Mouse (Mus musculus) layer of hippocampus, adult 2 months (tissue): Measurements from ENCODE around the gene Cuedc1. TPM values are rescaled to one million over a fixed set of nuclear protein-coding genes. Genes with fewer than 3 reads are reported as not detected.
A peak's percentile ranks its signal among the peaks of the same experiment; 100 is the strongest.

Experiments
- DNase-seq, 2 experiments: peaks; one replicate each; pipeline ENCODE4 v3.0.0; 2022; ENCODE audit warnings: low spot score in 2 of 2
- H3K27ac ChIP-seq: fragments of 200-600 bp; 2 replicates; pipeline ENCODE4 v1.8.1; 2022
- H3K4me3 ChIP-seq: fragments of 200-600 bp; 2 replicates; pipeline ENCODE4 v1.8.1; 2022; ENCODE audit warnings: mild to moderate bottlenecking
- CTCF ChIP-seq: fragments of 200-600 bp; conservative IDR thresholded peaks from 2 replicates; pipeline ENCODE4 v1.8.1; 2022; ENCODE audit warnings: antibody characterized with exemption, mild to moderate bottlenecking, moderate library complexity
- total RNA-seq, 2 experiments: library from RNA; stranded (reverse); gene quantifications; 2 replicates each; pipeline ENCODE4 v1.2.3; 2021

Cuedc1 gene
- total RNA-seq, 2 experiments from 2014 or later, result 31.1 to 35.3 TPM

DNA sequence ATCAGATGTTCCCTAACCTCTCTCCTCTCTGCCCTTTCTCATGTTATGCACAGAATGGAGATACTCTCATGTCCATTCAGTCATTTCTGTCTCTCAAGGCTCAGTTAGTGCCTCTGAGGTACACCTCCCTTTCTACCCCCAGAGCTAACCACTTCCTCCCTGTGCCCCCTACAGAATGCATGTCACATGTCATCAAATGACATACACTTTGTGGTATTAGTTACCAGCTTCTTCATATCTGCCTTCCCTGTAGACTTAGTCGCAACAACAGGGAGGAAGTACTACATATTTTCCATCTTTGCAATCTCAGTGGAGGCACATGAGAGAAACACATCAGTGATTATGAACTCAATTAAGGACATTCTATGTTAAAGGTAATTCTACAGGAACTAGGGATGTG is 5.9 kb upstream of the Cuedc1 start:
- no peak for TF ChIP-seq CTCF
- Histone ChIP-seq H3K27ac (no peak overlapping the region), H3K4me3 (no peak overlapping the region)
- DNase-seq, result no peak

DNA sequence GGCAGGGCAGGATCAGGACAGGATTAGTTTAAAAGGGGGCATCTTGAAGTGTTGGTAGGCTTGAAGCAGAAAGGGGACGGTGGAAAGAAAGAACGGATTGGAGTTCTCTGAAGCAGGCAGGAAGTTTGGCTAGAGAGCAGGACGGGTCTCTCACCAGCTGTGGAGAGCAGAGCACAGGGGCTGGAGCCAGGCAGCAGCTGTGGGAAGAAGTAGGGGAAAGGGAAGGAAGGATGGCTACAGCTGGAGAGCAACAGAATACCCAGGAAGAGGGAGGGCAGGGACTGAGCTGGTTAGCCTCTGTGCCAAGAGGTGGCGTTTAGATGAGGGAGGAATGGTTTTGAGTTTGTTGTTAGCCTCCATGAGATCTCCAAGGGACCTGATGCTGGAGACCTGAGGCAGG is 685 bp upstream of the Cuedc1 start:
- peak overlapping the region; percentile 97; the same call in 1 of the 2 replicates for H3K27ac ChIP-seq
- no peak for DNase-seq
- TF ChIP-seq CTCF, result no peak
- H3K4me3 ChIP-seq, result no peak overlapping the region

DNA sequence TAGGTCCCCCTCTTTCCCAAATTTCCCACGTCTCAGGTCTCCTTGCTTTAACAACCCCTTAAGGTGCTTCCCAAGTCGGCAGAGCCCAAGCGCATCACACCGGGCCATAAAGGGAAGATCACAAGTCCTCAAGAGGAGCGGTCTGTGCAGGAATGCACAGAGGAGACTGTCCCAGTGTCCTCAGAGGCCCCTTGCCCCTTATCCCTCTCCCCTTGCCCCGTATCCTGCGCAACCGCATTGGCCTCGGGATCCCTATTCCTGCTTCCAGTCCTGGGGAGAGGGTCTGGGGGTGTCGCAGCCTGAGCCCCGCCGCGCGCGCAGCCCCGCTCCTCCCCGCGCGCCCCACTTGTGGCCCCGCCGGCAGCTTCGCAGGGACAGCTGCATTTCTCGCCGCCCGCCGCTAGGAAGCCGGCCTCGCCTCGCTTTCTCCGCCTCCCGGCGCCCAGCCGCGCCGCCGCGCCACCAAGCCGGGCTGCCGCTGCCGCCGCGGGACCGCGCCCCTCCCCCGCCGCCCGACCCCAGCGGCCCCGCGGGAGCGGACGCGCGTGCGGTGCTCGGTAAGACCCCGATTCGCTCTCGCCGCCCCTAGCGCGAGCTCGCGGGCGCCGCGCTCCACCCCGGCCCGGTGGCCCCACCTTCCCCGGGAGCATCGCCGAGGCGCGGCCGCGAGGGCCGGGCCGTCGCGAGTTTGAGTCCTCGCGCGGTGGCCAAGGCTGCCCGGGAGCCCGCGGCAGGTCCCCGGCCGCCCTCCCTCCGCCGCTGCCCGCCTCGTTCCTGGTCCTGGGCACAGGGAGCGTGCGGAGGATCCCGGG is 1.1 kb downstream of the Cuedc1 start:
- Histone ChIP-seq H3K27ac (peak overlapping the region; percentile 97), H3K4me3 (peak overlapping the region; percentile 77)
- DNase-seq, result peak; percentile 66 to 77
- peak; percentile 74 for TF ChIP-seq CTCF

DNA sequence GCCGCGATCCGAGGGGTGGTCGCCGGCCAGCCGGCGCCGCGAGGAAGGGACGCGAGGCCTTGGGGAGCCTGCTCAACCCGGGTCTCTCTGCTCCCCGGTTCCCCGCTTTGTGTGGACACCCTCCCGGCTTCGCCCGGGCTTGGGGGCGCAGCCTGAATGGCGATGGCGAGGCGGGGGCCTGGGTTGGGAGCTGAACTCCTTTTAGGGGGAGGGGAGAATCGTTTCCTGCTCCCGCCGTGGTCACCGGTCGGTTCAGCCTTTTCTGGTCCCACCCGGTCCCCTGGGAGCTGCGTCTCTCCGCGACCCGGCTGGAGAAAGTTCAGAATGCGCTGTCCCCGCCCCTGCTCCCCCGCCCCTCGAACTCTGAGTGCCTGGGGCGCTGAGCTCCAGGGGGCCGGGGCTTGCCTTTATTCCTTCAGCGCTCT is 1.8 kb downstream of the Cuedc1 start:
- peak in 1 of 2 experiments; percentile 23 for DNase-seq
- TF ChIP-seq CTCF, result no peak

DNA sequence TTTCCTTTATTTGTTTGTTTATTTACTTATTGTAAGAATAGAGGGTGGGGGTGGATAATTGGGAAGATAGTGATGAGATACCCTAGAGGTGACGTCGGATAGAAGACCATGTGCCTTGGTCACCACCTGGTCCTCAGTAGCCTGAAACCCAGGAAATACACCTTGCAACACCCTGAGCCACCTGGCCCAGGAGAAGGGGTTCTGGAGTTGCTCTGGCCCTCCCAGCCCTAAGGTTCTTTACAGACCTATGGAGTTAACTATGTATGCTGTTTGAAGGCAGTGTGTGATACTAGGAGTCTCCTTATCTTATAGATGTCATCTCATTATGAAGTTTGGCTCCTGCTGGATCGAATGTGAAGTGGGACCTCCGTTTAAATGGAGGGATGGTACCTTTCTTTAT is 2.3 kb downstream of the Cuedc1 start:
- peak overlapping the region; percentile 77 for H3K4me3 ChIP-seq
- DNase-seq, result no peak
- no peak for TF ChIP-seq CTCF
- H3K27ac ChIP-seq, result peak overlapping the region; percentile 97

More for the DNA sequence above, 1.8 kb downstream of the Cuedc1 start:
- peak overlapping the region; percentile 77 for H3K4me3 ChIP-seq
- H3K27ac ChIP-seq, result peak overlapping the region; percentile 97

DNA sequence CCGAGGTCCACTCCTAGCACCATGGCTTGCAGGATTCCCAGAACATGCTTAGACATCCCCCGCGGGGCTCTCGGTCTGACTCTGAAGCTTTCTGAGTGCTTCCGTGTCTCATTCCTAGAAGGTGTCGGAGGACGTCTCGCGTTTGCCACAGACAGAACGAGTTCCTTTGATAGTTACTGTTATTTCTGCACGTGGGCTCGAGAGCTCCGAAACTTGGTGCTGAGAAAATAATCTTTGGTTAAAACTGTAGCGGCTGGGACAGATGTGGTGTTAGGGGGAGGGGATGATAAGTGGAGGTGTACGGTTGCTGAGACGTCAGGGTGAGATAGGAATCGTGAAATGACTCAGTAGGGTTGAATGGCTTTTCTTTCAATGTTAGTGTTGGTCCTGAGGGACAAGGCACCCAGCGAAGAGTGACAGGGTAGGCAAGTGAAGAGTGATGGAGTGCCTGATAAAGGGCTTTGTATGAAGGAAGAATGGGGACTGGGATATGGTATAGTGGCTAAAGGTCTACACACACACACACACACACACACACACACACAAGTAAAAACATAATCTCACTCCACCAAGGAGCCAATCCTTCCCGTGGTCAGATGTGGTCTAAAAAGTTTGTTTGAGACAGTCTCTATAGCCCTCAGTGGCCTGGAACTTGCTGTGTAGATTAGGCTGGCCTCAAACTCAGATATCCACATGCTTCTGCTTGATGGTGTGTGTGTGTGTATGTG is 5.5 kb downstream of the Cuedc1 start:
- no peak for TF ChIP-seq CTCF
- Histone ChIP-seq H3K4me3 (no peak overlapping the region), H3K27ac (no peak overlapping the region)
- no peak for DNase-seq

DNA sequence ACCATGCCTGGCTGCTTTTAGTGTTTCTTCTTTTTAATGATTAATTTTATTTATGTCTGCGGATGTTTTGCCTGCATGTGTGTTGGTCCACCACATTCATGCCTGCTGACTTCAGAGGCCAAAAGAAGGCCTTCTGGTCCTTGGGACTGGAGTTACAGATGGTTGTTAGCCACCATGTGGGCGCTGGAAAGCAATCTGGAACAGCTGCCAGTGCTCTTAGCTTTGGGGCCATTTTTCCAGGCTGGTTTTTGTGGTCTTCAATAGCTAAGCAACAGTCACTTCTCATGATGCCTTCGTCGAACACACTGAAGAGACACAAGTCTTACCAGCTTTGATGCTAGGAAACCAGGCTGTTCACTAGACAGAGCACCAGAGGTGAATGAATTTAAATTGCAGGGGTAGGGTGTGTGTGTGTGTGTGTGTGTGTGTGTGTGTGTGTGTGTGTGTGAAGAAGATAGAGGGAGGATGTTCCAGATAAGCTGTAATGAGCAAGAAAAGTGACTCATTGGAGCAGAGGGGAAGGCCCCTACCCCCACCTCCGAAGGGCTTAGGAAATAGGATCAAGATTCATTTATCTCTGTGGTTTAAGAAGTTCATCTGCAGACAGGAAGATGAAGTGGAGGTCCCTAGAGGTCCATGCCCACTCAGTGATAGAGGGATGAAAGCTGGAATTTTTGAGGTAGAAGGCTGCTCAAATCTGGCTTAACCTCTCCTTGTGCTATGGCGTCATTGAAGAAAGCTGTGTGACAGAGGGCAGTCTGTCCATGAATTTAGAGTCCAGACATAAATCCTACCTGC is 7.8 kb downstream of the Cuedc1 start:
- DNase-seq, result no peak
- TF ChIP-seq CTCF, result no peak

DNA sequence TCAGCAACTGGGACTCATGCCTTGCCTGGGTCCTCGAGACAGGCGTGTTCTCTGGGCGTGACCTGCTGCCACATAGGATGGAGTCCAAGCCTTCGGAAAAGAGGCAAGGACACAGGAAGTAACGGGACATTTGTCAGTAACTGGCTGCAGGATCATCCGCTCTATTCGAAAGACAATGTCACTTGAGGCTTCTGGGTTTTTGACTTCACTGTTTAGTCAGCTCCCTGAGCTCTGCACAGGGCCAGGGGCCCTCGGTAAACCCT is 8.4 kb downstream of the Cuedc1 start:
- TF ChIP-seq CTCF, result no peak
- no peak for DNase-seq
- Histone ChIP-seq H3K27ac (peak overlapping the region; percentile 28; the same call in 1 of the 2 replicates), H3K4me3 (no peak overlapping the region)

More for the DNA sequence above, 7.8 kb downstream of the Cuedc1 start:
- H3K27ac ChIP-seq, result no peak overlapping the region; the same call in 1 of the 2 replicates
- H3K4me3 ChIP-seq, result no peak overlapping the region

DNA sequence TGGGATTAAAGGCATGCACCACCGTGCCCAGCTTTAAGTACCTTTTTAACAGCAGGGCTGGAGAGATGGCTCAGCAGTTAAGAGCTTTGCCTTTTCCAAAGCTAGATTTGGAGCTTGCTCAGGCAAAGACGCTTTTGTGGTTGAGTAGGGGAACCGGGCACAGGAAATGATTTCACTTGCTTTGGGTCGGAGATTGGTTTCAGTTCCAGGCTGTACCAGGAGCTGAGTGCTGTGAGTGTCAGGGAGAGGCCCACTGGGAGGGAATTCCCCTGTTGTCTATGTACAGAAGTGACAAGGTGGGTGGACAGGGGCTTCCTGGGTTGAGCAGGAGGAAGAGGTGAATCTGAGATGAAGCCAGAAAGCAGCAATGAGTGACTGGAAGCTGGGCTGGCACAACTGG is 9.5 kb downstream of the Cuedc1 start:
- DNase-seq, result no peak
- H3K27ac ChIP-seq, result peak overlapping the region; percentile 64; the same call in 1 of the 2 replicates
- no peak for TF ChIP-seq CTCF
- no peak overlapping the region for H3K4me3 ChIP-seq

DNA sequence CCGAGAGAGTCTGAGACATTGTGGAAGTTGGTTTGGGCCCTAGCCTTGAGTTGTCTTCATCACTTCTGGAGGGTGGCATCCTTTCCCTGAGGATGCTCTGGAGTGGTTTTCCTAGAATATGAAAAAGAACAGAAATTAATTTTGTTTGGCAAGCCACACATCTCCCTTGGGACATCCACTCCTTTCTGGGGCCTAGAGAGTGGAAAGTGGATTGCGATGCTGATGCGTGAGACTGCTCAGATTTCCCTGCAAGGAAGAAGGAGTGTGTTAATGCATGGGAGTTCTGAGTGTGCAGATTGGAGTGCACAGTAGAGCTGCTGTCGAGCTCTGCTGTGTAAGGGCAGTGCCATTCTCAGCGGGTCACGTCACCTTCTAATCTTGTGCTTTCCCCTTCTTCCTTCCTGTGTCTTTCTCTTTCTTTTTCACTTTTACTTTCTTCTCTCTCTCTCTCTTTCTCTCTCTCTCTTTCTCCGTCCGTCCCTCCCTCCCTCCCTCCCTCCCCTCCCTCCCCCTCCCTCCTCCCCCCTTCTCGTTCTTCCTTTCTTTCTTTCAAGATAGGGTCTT is 12.3 kb downstream of the Cuedc1 start:
- Histone ChIP-seq H3K4me3 (no peak overlapping the region), H3K27ac (no peak overlapping the region)
- DNase-seq, result no peak
- no peak for TF ChIP-seq CTCF

DNA sequence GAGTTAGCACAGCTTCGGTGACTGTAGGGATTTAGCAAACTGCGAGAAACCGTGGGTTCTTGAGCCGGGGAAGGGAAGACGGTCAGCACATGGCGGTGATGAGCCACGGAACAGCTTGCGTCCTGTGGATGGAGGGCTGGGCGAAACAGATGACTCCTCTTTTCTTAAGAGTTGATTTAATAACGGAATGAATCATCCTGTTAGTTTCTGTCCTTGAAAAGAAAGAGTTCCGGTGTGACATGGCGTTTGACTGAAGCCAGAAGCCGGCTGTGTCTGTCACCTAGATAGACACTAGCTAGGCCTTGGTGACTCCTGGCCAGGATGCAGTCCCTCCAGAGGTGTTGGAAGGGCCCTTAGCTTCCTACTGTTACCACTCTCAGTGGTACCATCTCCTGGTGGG is 14.2 kb downstream of the Cuedc1 start:
- DNase-seq, result no peak
- no peak overlapping the region for H3K4me3 ChIP-seq
- TF ChIP-seq CTCF, result no peak
- peak overlapping the region; percentile 25; the same call in 1 of the 2 replicates for H3K27ac ChIP-seq

DNA sequence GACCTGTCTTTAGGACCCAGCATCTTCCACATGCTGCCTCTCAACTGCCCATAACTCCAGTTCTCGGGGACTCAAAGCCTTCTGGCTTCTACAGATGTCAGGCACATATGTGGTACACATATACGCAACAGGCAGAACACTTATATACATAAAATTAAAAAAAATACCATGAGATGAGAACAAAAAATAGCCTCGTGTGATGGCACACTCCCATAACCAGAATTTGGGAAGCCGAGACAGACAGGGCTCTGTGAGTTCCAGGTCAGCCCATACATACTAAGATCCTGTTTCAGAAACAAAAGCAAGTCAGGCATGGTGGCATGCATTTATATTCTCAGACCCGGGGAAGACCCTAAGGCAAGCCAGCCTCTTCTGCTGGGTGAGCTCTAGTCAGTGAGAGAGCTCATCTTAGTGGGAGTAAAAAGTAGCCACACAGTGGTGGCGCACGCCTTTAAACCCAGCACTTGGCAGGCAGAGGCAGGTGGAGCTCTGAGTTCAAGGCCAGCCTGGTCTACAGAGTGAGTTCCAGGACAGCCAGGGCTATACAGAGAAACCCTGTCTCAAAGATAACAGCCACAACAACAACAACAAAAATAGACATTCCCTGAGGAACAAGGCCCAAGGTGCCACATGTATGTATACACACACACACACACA is 14.9 kb downstream of the Cuedc1 start:
- no peak for DNase-seq
- TF ChIP-seq CTCF, result no peak
- Histone ChIP-seq H3K27ac (peak overlapping the region; percentile 2; the same call in 1 of the 2 replicates), H3K4me3 (no peak overlapping the region)
